Mouse (Mus musculus) forebrain, embryonic 10.5 days (tissue): ENCODE results near the gene Arl2bp. TPM values are rescaled to one million over a fixed set of nuclear protein-coding genes. Genes with fewer than 3 reads are reported as not detected.

Experiments
- DNase-seq: peaks from one replicate; pipeline ENCODE4 v3.0.0-alpha.2; 2017; ENCODE audit warnings: low spot score; ENCODE audit errors: extremely low spot score
- H3K27ac ChIP-seq: fragments of 300-500 bp; sonication (generic); 2 replicates; pipeline ENCODE4 v1.5.1; 2016; ENCODE audit warnings: mild to moderate bottlenecking
- H3K27me3 ChIP-seq: fragments of 300-500 bp; sonication (generic); 2 replicates; pipeline ENCODE4 v1.6.1; 2016; ENCODE audit warnings: mild to moderate bottlenecking; ENCODE audit not compliant: poor library complexity, severe bottlenecking
- H3K36me3 ChIP-seq: fragments of 300-500 bp; sonication (generic); replicated peaks from 2 replicates; pipeline ENCODE4 v1.6.1; 2016; ENCODE audit warnings: mild to moderate bottlenecking, moderate library complexity
- H3K4me1 ChIP-seq: fragments of 300-500 bp; sonication (generic); 2 replicates; pipeline ENCODE4 v1.6.1; 2016
- H3K4me3 ChIP-seq: fragments of 300-500 bp; sonication (generic); 2 replicates; pipeline ENCODE4 v1.5.1; 2016; ENCODE audit warnings: mild to moderate bottlenecking, moderate library complexity
- H3K9me3 ChIP-seq: fragments of 300-500 bp; sonication (generic); 2 replicates; pipeline ENCODE4 v1.6.1; 2016; ENCODE audit warnings: mild to moderate bottlenecking, moderate library complexity
- WGBS: fragments of 180-500 bp; shearing (Covaris S2); methylation state at CpG from one replicate; pipeline ENCODE4 v1.1.7; 2016; 5-methylcytosine and 5-hydroxymethylcytosine counted together
- polyA plus RNA-seq: library from polyadenylated mRNA; unstranded; fragments of >200 nt; fragmentation: Nextera tagmentation; extraction: Ambion mirVana; gene quantifications from 2 replicates; pipeline ENCODE4 v1.2.1, GENCODE M21; 2016

The Arl2bp gene
- polyA plus RNA-seq, 1 experiment from 2014 or later = 223 TPM

DNA sequence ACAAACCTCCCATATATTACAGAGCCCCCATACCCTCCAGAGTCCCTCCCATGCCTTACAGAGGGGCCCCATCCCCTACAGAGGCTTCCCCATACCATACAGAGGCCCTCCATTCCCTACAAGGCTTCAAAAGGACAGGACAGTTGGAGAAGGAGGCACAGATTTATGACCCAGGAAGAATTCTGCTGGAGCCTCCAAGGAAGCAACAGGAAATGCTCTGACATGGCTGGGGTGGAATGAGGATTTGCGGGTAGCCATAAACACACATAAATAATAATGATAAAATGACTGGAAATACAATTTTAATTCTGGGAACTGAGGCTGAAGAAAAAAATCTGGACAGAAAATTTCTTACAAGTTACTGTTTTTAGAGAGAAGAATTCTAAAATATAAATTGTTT, 50.4 kb downstream of the Arl2bp start:
- Histone ChIP-seq H3K27me3 (no peaks in the 10 kb centered on the region), H3K4me1 (0 out of 2 replicates have a peak, but pooled peaks cover 3% of the 10 kb centered on the region), H3K27ac (no peak overlapping the region), H3K9me3 (no peaks in the 10 kb centered on the region), H3K4me3 (no peak overlapping the region), H3K36me3 (no peaks in the 10 kb centered on the region)
- WGBS = 86% methylated on average over 1 of the region's 1 CpGs
- DNase-seq = no peak

Other genes starting within 250 kb of the Arl2bp start
- 0.12 and 0.25 TPM in 2 replicates for gene Nlrc5, start 232.2 kb upstream of the Arl2bp start, polyA plus RNA-seq
- 16.2 and 16.3 TPM in 2 replicates for gene Cpne2, start 133.6 kb upstream of the Arl2bp start, polyA plus RNA-seq
- 48.3 and 48.9 TPM in 2 replicates for gene Rspry1, start 64.7 kb upstream of the Arl2bp start, polyA plus RNA-seq
- 90.1 and 90.5 TPM in 2 replicates for gene Fam192a, start 64.6 kb upstream of the Arl2bp start, polyA plus RNA-seq
- gene Pllp, start 29.7 kb downstream of the Arl2bp start, polyA plus RNA-seq = 0.20 and 0.27 TPM in 2 replicates
- not detected in 2 replicates for gene Ccl22, start 79.0 kb downstream of the Arl2bp start, polyA plus RNA-seq
- 8.9 and 11.1 TPM in 2 replicates for gene Cx3cl1, start 105.4 kb downstream of the Arl2bp start, polyA plus RNA-seq
- not detected in 2 replicates for gene Ccl17, start 143.9 kb downstream of the Arl2bp start, polyA plus RNA-seq
- 51.1 and 56.6 TPM in 2 replicates for gene Coq9, start 171.7 kb downstream of the Arl2bp start, polyA plus RNA-seq
- gene Ciapin1, start 171.8 kb downstream of the Arl2bp start, polyA plus RNA-seq = 178 and 180 TPM in 2 replicates
- 176 and 179 TPM in 2 replicates for gene Polr2c, start 190.8 kb downstream of the Arl2bp start, polyA plus RNA-seq
- gene Dok4, start 209.7 kb downstream of the Arl2bp start, polyA plus RNA-seq = 14.4 and 14.9 TPM in 2 replicates